Mouse (Mus musculus) layer of hippocampus, adult 9-11 months (tissue): ENCODE results near the gene Fam186b.

Experiments
- DNase-seq: peaks from one replicate; pipeline ENCODE4 v3.0.0; 2022

Fam186b gene

GRCm38 (mm10) chr15:99222794-99223584, 72.7 kb downstream of the Fam186b start:
- no peak for DNase-seq

GRCm38 (mm10) chr15:99221315-99221952, 74.3 kb downstream of the Fam186b start:
- no peak for DNase-seq
